Mouse (Mus musculus) E14TG2a.4 (cell line): ENCODE measurements around the gene Pot1a.

Experiments
- CTCF ChIP-seq: conservative IDR thresholded peaks from 2 replicates; pipeline ENCODE4 v1.5.1; 2014; ENCODE audit warnings: low read length
- NANOG ChIP-seq: IDR thresholded peaks from 2 replicates; pipeline ENCODE4 v1.6.1; 2014; ENCODE audit warnings: borderline replicate concordance, low read length, mixed read lengths
- POU5F1 ChIP-seq: IDR thresholded peaks from 2 replicates; pipeline ENCODE4 v1.6.1; 2014; ENCODE audit warnings: low read length, borderline replicate concordance

DNA sequence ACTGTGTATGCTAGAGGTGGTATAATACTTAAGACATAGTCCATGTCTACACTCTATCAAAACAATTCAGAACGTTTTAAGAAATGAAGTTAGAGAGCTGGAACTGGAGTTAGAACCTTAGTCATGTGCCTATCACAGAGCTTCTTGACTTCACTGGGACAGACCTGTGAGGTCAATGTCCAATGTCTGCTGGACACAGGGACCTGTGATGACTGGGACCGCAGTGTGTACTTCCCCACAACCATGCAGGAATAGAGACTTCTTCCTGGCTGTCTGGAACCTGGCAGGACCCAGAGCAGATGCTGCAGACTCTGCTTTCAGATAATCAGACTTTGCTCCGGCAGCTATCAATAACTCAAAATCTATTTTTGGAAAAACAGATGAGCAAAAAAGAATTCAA, 40.8 kb downstream of the Pot1a start:
- TF ChIP-seq CTCF (no peak), NANOG (no peak), POU5F1 (no peak)
